Comparison of ENCODE assay signal across 26 mouse cellular contexts in the genomic region with DNA sequence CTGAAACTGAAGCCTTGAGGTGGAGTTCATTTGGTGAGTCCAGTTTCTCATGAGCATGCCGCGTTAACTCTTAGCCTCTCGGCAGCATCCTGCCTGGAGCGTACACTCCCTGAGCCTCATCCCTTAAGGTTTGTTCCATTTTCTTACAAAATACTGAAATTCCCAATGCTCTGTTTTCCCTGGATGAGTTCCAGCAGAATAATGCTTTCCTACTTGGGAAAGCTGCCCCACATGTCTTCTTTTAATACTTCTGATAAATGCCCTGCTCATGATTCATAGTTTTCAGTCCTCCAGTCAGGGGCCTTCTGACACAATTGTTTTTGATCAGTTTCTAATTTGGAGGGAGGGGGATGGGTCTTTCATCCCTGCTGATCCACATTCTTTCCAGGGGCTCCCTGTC.
A peak's percentile ranks its signal among the peaks of the same experiment; 100 is the strongest.
DNase-seq lines count a peak whose midpoint lies in the region; ATAC-seq and TF ChIP-seq lines count a peak whose summit lies in the region.
"Had no signal": no experiment of that assay in that cellular context is flagged by ENCODE, and none has a peak within 500 bp of the region (broad histone marks: within the 10 kb centered on the region; RNA-seq: fewer than 3 reads in every experiment).

No protein-coding gene starts in this region.

- H3K9ac ChIP-seq in intestine, embryonic 14.5 days (ENCODE audit: low read length), result no peak overlapping the region
- no peak overlapping the region for H3K9ac ChIP-seq in intestine, postnatal 0 days (ENCODE audit: low read depth, low read length)
- no peak overlapping the region for H3K9ac ChIP-seq in kidney, embryonic 16.5 days (replicated peaks; ENCODE audit: low read length)
- no peak overlapping the region for H3K9ac ChIP-seq in stomach, postnatal 0 days (ENCODE audit: low read length)
- no peak overlapping the region for H3K9ac ChIP-seq in hindbrain, postnatal 0 days (replicated peaks; ENCODE audit: low read length)
- H3K9ac ChIP-seq: heart, embryonic 15.5 days; hindbrain, embryonic 12.5 days; limb, embryonic 12.5 days; liver, embryonic 15.5 days; lung, embryonic 15.5 days had no signal

- peak overlapping the region; percentile 33; the same call in 1 of the 2 replicates for H3K27ac ChIP-seq in intestine, embryonic 14.5 days (ENCODE audit: low read depth)
- H3K27ac ChIP-seq in intestine, postnatal 0 days (ENCODE audit: low read depth, low read length), result no peak overlapping the region
- H3K27ac ChIP-seq in kidney, embryonic 16.5 days (ENCODE audit: low read length), result peak overlapping the region; percentile 80
- H3K27ac ChIP-seq in embryonic fibroblast, embryonic 13.5 days (ENCODE audit: insufficient read depth, low read length), result peak overlapping the region; percentile 72
- peak overlapping the region; percentile 73 for H3K27ac ChIP-seq in stomach, postnatal 0 days (replicated peaks)
- H3K27ac ChIP-seq in hindbrain, postnatal 0 days, result no peak overlapping the region
- H3K27ac ChIP-seq: heart, embryonic 10.5 days; heart, embryonic 15.5 days; hindbrain, embryonic 12.5 days; left cerebral cortex, adult 2 months; limb, embryonic 12.5 days; liver, embryonic 15.5 days; lung, embryonic 15.5 days had no signal

- ATAC-seq in intestine, embryonic 14.5 days (replicated peaks; ENCODE audit: low FRiP score, low TSS enrichment, low read depth), result no peak
- no peak for ATAC-seq in intestine, postnatal 0 days
- ATAC-seq in kidney, embryonic 16.5 days (ENCODE audit: low FRiP score, low TSS enrichment), result no peak
- ATAC-seq in stomach, postnatal 0 days (ENCODE audit: low FRiP score, low TSS enrichment), result no peak
- ATAC-seq in hindbrain, postnatal 0 days, result no peak
- ATAC-seq: forebrain, embryonic 16.5 days; midbrain, embryonic 16.5 days had no signal

- WGBS in intestine, embryonic 14.5 days, result 83% methylated on average over 4 of the region's 4 CpGs
- WGBS in intestine, postnatal 0 days, result 92% methylated on average over 4 of the region's 4 CpGs
- 71% methylated on average over 4 of the region's 4 CpGs for WGBS in kidney, embryonic 16.5 days
- 67% methylated on average over 4 of the region's 4 CpGs for WGBS in stomach, postnatal 0 days
- WGBS in hindbrain, postnatal 0 days, result 85% methylated on average over 4 of the region's 4 CpGs

- no peak for TF ChIP-seq POLR2A in embryonic fibroblast, embryonic 13.5 days (IDR thresholded peaks at IDR 0.05; ENCODE audit: low read depth, low read length)

- no peaks in the 10 kb centered on the region for H3K27me3 ChIP-seq in intestine, embryonic 14.5 days (replicated peaks; ENCODE audit: control insufficient read depth, insufficient read depth, low read length)
- H3K27me3 ChIP-seq in intestine, postnatal 0 days (replicated peaks; ENCODE audit: control insufficient read depth, insufficient read depth, low read length), result no peaks in the 10 kb centered on the region
- no peaks in the 10 kb centered on the region for H3K27me3 ChIP-seq in kidney, embryonic 16.5 days (ENCODE audit: insufficient read depth, low read length)
- no peaks in the 10 kb centered on the region for H3K27me3 ChIP-seq in stomach, postnatal 0 days (ENCODE audit: control insufficient read depth, insufficient read depth, low read length)
- H3K27me3 ChIP-seq in hindbrain, postnatal 0 days (ENCODE audit: insufficient read depth, low read length), result no peaks in the 10 kb centered on the region
- H3K27me3 ChIP-seq: heart, embryonic 15.5 days; hindbrain, embryonic 12.5 days; limb, embryonic 12.5 days; liver, embryonic 15.5 days; lung, embryonic 15.5 days had no signal

- no peak for DNase-seq in intestine, embryonic 14.5 days (ENCODE audit: low spot score)
- DNase-seq in kidney, postnatal 4 days, result no peak
- no peak for DNase-seq in stomach, postnatal 0 days (ENCODE audit: low spot score)
- DNase-seq in embryo, embryonic 11 days, result no peak
- no peak for DNase-seq in hindbrain, postnatal 0 days (ENCODE audit: low spot score)
- DNase-seq: adrenal gland, adult 2 months; adrenal gland, postnatal 36 days; cerebellum, adult 18-20 months; cerebellum, postnatal 10 days; gastrocnemius, postnatal 10 days; kidney, postnatal 10 days; right cerebral cortex, postnatal 25 days; thymus, postnatal 14 days had no signal

- no peaks in the 10 kb centered on the region for H3K9me3 ChIP-seq in intestine, embryonic 14.5 days (ENCODE audit: control insufficient read depth, low read length)
- no peaks in the 10 kb centered on the region for H3K9me3 ChIP-seq in intestine, postnatal 0 days (ENCODE audit: control insufficient read depth)
- no peaks in the 10 kb centered on the region for H3K9me3 ChIP-seq in kidney, embryonic 16.5 days (ENCODE audit: low read length)
- H3K9me3 ChIP-seq in stomach, postnatal 0 days (ENCODE audit: control insufficient read depth, low read length), result no peaks in the 10 kb centered on the region
- no peaks in the 10 kb centered on the region for H3K9me3 ChIP-seq in hindbrain, postnatal 0 days (ENCODE audit: low read length)
- H3K9me3 ChIP-seq: heart, embryonic 10.5 days; heart, embryonic 15.5 days; hindbrain, embryonic 12.5 days; limb, embryonic 12.5 days; liver, embryonic 15.5 days; lung, embryonic 15.5 days had no signal

- peaks cover 19% of the 10 kb centered on the region for H3K4me1 ChIP-seq in intestine, embryonic 14.5 days (replicated peaks; ENCODE audit: control insufficient read depth, insufficient read depth, low read length)
- no peaks in the 10 kb centered on the region for H3K4me1 ChIP-seq in intestine, postnatal 0 days (replicated peaks; ENCODE audit: control insufficient read depth, insufficient read depth, low read length)
- H3K4me1 ChIP-seq in kidney, embryonic 16.5 days (ENCODE audit: insufficient read depth, low read length), result peaks cover 12% of the 10 kb centered on the region; the same call in 1 of the 2 replicates
- H3K4me1 ChIP-seq in embryonic fibroblast, embryonic 13.5 days (ENCODE audit: control insufficient read depth, insufficient read depth, low read length), result peaks cover 11% of the 10 kb centered on the region
- H3K4me1 ChIP-seq in stomach, postnatal 0 days (replicated peaks; ENCODE audit: control insufficient read depth, insufficient read depth), result no peaks in the 10 kb centered on the region
- no peaks in the 10 kb centered on the region for H3K4me1 ChIP-seq in hindbrain, postnatal 0 days (ENCODE audit: insufficient read depth, low read length)
- H3K4me1 ChIP-seq: liver, embryonic 15.5 days had no signal

- no peak for TF ChIP-seq EP300 in stomach, postnatal 0 days (optimal IDR thresholded peaks at IDR 0.05)

- no peak for TF ChIP-seq CTCF in intestine, postnatal 0 days (IDR thresholded peaks at IDR 0.05; ENCODE audit: low read depth)
- no peak for TF ChIP-seq CTCF in embryonic fibroblast, embryonic 13.5 days (IDR thresholded peaks at IDR 0.05; ENCODE audit: borderline replicate concordance, insufficient read depth, low read length)
- no peak for TF ChIP-seq CTCF in stomach, postnatal 0 days (IDR thresholded peaks at IDR 0.05; ENCODE audit: low read depth)
- no peak for TF ChIP-seq CTCF in hindbrain, postnatal 0 days (IDR thresholded peaks at IDR 0.05; ENCODE audit: low read depth)

- no peaks in the 10 kb centered on the region for H3K36me3 ChIP-seq in intestine, embryonic 14.5 days (ENCODE audit: control insufficient read depth, insufficient read depth, low read length)
- H3K36me3 ChIP-seq in intestine, postnatal 0 days (ENCODE audit: control insufficient read depth, insufficient read depth), result no peaks in the 10 kb centered on the region
- H3K36me3 ChIP-seq in kidney, embryonic 16.5 days (ENCODE audit: insufficient read depth, low read length), result no peaks in the 10 kb centered on the region
- no peaks in the 10 kb centered on the region for H3K36me3 ChIP-seq in stomach, postnatal 0 days (ENCODE audit: control insufficient read depth, insufficient read depth, low read length)
- H3K36me3 ChIP-seq in hindbrain, postnatal 0 days (ENCODE audit: insufficient read depth, low read length), result no peaks in the 10 kb centered on the region
- H3K36me3 ChIP-seq: heart, embryonic 10.5 days; heart, embryonic 15.5 days; hindbrain, embryonic 12.5 days; limb, embryonic 12.5 days; liver, embryonic 15.5 days; lung, embryonic 15.5 days had no signal

- no peak overlapping the region for H3K4me3 ChIP-seq in intestine, embryonic 14.5 days (ENCODE audit: low read depth, low read length)
- H3K4me3 ChIP-seq in intestine, postnatal 0 days (ENCODE audit: low read depth, low read length), result no peak overlapping the region
- H3K4me3 ChIP-seq in kidney, embryonic 16.5 days (ENCODE audit: low read length), result no peak overlapping the region
- no peak overlapping the region for H3K4me3 ChIP-seq in embryonic fibroblast, embryonic 13.5 days (ENCODE audit: insufficient read depth, low read length)
- H3K4me3 ChIP-seq in stomach, postnatal 0 days (ENCODE audit: low read depth, low read length), result no peak overlapping the region
- no peak overlapping the region for H3K4me3 ChIP-seq in hindbrain, postnatal 0 days (ENCODE audit: low read length)
- H3K4me3 ChIP-seq: heart, embryonic 10.5 days; heart, embryonic 15.5 days; hindbrain, embryonic 12.5 days; left cerebral cortex, adult 2 months; limb, embryonic 12.5 days; liver, embryonic 15.5 days; lung, embryonic 15.5 days had no signal

- no peak overlapping the region for H3K4me2 ChIP-seq in intestine, embryonic 14.5 days (ENCODE audit: low read length)
- H3K4me2 ChIP-seq in intestine, postnatal 0 days (replicated peaks; ENCODE audit: low read depth), result no peak overlapping the region
- no peak overlapping the region for H3K4me2 ChIP-seq in kidney, embryonic 16.5 days (replicated peaks; ENCODE audit: low read depth, low read length)
- H3K4me2 ChIP-seq in stomach, postnatal 0 days (replicated peaks; ENCODE audit: low read depth), result no peak overlapping the region
- H3K4me2 ChIP-seq in hindbrain, postnatal 0 days (ENCODE audit: low read depth, low read length), result no peak overlapping the region
- H3K4me2 ChIP-seq: heart, embryonic 15.5 days; hindbrain, embryonic 12.5 days; limb, embryonic 12.5 days; liver, embryonic 15.5 days; lung, embryonic 15.5 days; midbrain, embryonic 11.5 days had no signal

Comparison
In these comparisons a context has a peak if more than half of its experiments do, and no peak if none do; other contexts are left out.
1. H3K27ac ChIP-seq: peak in intestine, embryonic 14.5 days (single experiment), kidney, embryonic 16.5 days (single experiment), embryonic fibroblast, embryonic 13.5 days (single experiment) and stomach, postnatal 0 days (single experiment); none in intestine, postnatal 0 days (single experiment) and hindbrain, postnatal 0 days (single experiment).